In the genomic region with DNA sequence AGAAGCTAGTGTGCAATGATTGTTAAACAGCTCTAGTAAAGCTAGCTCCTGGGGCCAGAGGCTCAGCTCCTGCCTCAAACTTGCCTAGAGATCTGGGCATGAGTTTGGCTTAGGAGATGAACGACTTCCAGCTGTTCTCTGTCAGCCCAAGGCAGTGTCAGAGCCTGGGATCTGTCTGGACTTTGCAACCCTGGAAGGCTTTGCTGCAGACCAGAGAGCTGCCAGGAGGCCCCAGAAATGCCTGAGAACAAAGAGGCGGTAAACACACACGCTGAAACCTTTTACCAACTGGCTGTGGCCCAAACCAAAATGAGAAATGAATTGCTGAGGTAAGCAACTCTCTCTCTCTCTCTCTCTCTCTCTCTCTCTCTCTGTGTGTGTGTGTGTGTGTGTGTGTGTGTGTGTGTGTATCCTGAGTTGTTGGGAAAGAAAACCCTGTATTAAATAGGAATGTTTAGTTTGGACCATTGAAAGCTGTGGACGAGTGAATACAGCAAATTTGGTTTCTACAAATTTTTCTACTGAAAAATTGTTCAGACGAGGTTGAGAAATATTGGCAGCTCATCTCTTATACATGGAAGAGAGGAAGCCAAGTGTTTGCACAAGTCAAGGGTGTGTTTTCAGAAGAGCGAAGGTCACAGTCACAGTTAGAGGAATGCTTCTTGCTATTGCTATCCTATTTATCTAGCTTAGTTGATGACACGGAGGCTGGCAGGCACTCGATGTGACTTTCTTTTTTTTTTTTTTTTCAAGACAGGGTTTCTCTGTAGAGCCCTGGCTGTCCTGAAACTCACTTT, we compare ENCODE assay signal across 8 mouse cellular contexts.
A peak's percentile ranks its signal among the peaks of the same experiment; 100 is the strongest.
DNase-seq lines count a peak whose midpoint lies in the region; ATAC-seq and TF ChIP-seq lines count a peak whose summit lies in the region.

No protein-coding gene starts in this region.

- no peak overlapping the region for H3K27ac ChIP-seq in forebrain, embryonic 14.5 days (ENCODE audit: low read depth, low read length)
- H3K27ac ChIP-seq in forebrain, embryonic 11.5 days (ENCODE audit: low read depth, low read length), result no peak overlapping the region
- peak overlapping the region; percentile 59 for H3K27ac ChIP-seq in hindbrain, embryonic 13.5 days
- peak overlapping the region; percentile 88 for H3K27ac ChIP-seq in limb, embryonic 14.5 days (replicated peaks; ENCODE audit: low read depth, low read length)
- H3K27ac ChIP-seq in stomach, embryonic 15.5 days, result peak overlapping the region; percentile 91

- WGBS in forebrain, embryonic 14.5 days, result 53% methylated on average over 8 of the region's 8 CpGs
- WGBS in forebrain, embryonic 11.5 days, result 67% methylated on average over 8 of the region's 8 CpGs
- WGBS in hindbrain, embryonic 13.5 days, result 46% methylated on average over 8 of the region's 8 CpGs
- WGBS in limb, embryonic 14.5 days, result 39% methylated on average over 8 of the region's 8 CpGs
- 14% methylated on average over 8 of the region's 8 CpGs for WGBS in stomach, embryonic 15.5 days

- ATAC-seq in forebrain, embryonic 14.5 days, result peak; percentile 46; the same call in 1 of the 2 replicates
- no peak for ATAC-seq in forebrain, embryonic 11.5 days (replicated peaks; ENCODE audit: low FRiP score)
- ATAC-seq in hindbrain, embryonic 13.5 days (ENCODE audit: low FRiP score), result no peak
- ATAC-seq in limb, embryonic 14.5 days (ENCODE audit: low FRiP score, low read depth), result peak; percentile 85
- ATAC-seq in stomach, embryonic 15.5 days (ENCODE audit: insufficient read depth, low FRiP score, low read depth), result peak; percentile 83

- no peak overlapping the region for H3K4me3 ChIP-seq in forebrain, embryonic 14.5 days (ENCODE audit: low read depth, low read length)
- no peak overlapping the region for H3K4me3 ChIP-seq in forebrain, embryonic 11.5 days (ENCODE audit: low read depth, low read length)
- H3K4me3 ChIP-seq in hindbrain, embryonic 13.5 days, result no peak overlapping the region
- H3K4me3 ChIP-seq in limb, embryonic 14.5 days (replicated peaks; ENCODE audit: low read length), result no peak overlapping the region
- H3K4me3 ChIP-seq in stomach, embryonic 15.5 days (replicated peaks), result no peak overlapping the region

- no peaks in the 10 kb centered on the region for H3K27me3 ChIP-seq in forebrain, embryonic 14.5 days (replicated peaks; ENCODE audit: control insufficient read depth, insufficient read depth, low read length)
- no peaks in the 10 kb centered on the region for H3K27me3 ChIP-seq in forebrain, embryonic 11.5 days (ENCODE audit: control insufficient read depth, insufficient read depth, low read length)
- H3K27me3 ChIP-seq in hindbrain, embryonic 13.5 days, result no peaks in the 10 kb centered on the region
- H3K27me3 ChIP-seq in limb, embryonic 14.5 days (ENCODE audit: control insufficient read depth, insufficient read depth, low read length), result no peaks in the 10 kb centered on the region
- H3K27me3 ChIP-seq in stomach, embryonic 15.5 days (replicated peaks), result no peaks in the 10 kb centered on the region

- no peaks in the 10 kb centered on the region for H3K9me3 ChIP-seq in forebrain, embryonic 14.5 days (replicated peaks; ENCODE audit: control insufficient read depth, low read length)
- no peaks in the 10 kb centered on the region for H3K9me3 ChIP-seq in forebrain, embryonic 11.5 days (ENCODE audit: control insufficient read depth, low read length)
- no peaks in the 10 kb centered on the region for H3K9me3 ChIP-seq in hindbrain, embryonic 13.5 days
- H3K9me3 ChIP-seq in limb, embryonic 14.5 days (ENCODE audit: control insufficient read depth, low read length), result no peaks in the 10 kb centered on the region
- H3K9me3 ChIP-seq in stomach, embryonic 15.5 days, result no peaks in the 10 kb centered on the region

- peaks cover 9% of the 10 kb centered on the region; the same call in 1 of the 2 replicates for H3K4me1 ChIP-seq in forebrain, embryonic 14.5 days (ENCODE audit: control insufficient read depth, insufficient read depth, low read length)
- H3K4me1 ChIP-seq in forebrain, embryonic 11.5 days (replicated peaks; ENCODE audit: control insufficient read depth, insufficient read depth, low read length), result peaks cover 7% of the 10 kb centered on the region; the same call in 1 of the 2 replicates
- H3K4me1 ChIP-seq in hindbrain, embryonic 13.5 days (replicated peaks), result peaks cover 23% of the 10 kb centered on the region
- H3K4me1 ChIP-seq in limb, embryonic 14.5 days (ENCODE audit: control insufficient read depth, insufficient read depth, low read length), result peaks cover 27% of the 10 kb centered on the region
- peaks cover 29% of the 10 kb centered on the region for H3K4me1 ChIP-seq in stomach, embryonic 15.5 days

- no peak overlapping the region for H3K4me2 ChIP-seq in forebrain, embryonic 14.5 days (ENCODE audit: low read length)
- no peak overlapping the region for H3K4me2 ChIP-seq in forebrain, embryonic 11.5 days (ENCODE audit: low read depth, low read length, severe bottlenecking)
- H3K4me2 ChIP-seq in hindbrain, embryonic 13.5 days, result no peak overlapping the region
- H3K4me2 ChIP-seq in limb, embryonic 14.5 days (replicated peaks; ENCODE audit: low read depth, low read length, severe bottlenecking), result no peak overlapping the region
- H3K4me2 ChIP-seq in stomach, embryonic 15.5 days, result no peak overlapping the region

- no peaks in the 10 kb centered on the region for H3K36me3 ChIP-seq in forebrain, embryonic 14.5 days (ENCODE audit: control insufficient read depth, insufficient read depth, low read length)
- H3K36me3 ChIP-seq in forebrain, embryonic 11.5 days (ENCODE audit: control insufficient read depth, insufficient read depth, low read length), result no peaks in the 10 kb centered on the region
- no peaks in the 10 kb centered on the region for H3K36me3 ChIP-seq in hindbrain, embryonic 13.5 days
- H3K36me3 ChIP-seq in limb, embryonic 14.5 days (ENCODE audit: control insufficient read depth, insufficient read depth, low read length), result no peaks in the 10 kb centered on the region
- H3K36me3 ChIP-seq in stomach, embryonic 15.5 days, result no peaks in the 10 kb centered on the region

- DNase-seq in forebrain, embryonic 14.5 days (ENCODE audit: low spot score), result peak; percentile 62
- DNase-seq in forebrain, embryonic 11.5 days (ENCODE audit: low spot score), result no peak
- DNase-seq in gastrocnemius, adult 18-20 months (ENCODE audit: low spot score), result peak; percentile 62
- DNase-seq in limb, embryonic 14.5 days (ENCODE audit: low spot score), result peak; percentile 91
- DNase-seq in frontal cortex, postnatal 10 days (ENCODE audit: low spot score in 2 of 2), result no peak
- no peak for DNase-seq in right cerebral cortex, adult 18-20 months

- TF ChIP-seq POLR2A in limb, embryonic 14.5 days (IDR thresholded peaks at IDR 0.05; ENCODE audit: borderline replicate concordance, extremely low read depth, insufficient read depth, insufficient read length), result no peak

- H3K9ac ChIP-seq in forebrain, embryonic 14.5 days (ENCODE audit: low read length), result no peak overlapping the region
- no peak overlapping the region for H3K9ac ChIP-seq in forebrain, embryonic 11.5 days (ENCODE audit: low read length)
- no peak overlapping the region for H3K9ac ChIP-seq in hindbrain, embryonic 13.5 days
- H3K9ac ChIP-seq in limb, embryonic 14.5 days (ENCODE audit: low read depth, low read length, severe bottlenecking), result no peak overlapping the region
- H3K9ac ChIP-seq in stomach, embryonic 15.5 days, result no peak overlapping the region

Comparison
In these comparisons a context has a peak if more than half of its experiments do, and no peak if none do; other contexts are left out.
1. ATAC-seq: peak in forebrain, embryonic 14.5 days (single experiment), limb, embryonic 14.5 days (single experiment) and stomach, embryonic 15.5 days (single experiment); none in forebrain, embryonic 11.5 days (single experiment) and hindbrain, embryonic 13.5 days (single experiment).
2. DNase-seq: peak in forebrain, embryonic 14.5 days (single experiment), gastrocnemius, adult 18-20 months (single experiment) and limb, embryonic 14.5 days (single experiment); none in forebrain, embryonic 11.5 days (single experiment), frontal cortex, postnatal 10 days (0 of 2) and right cerebral cortex, adult 18-20 months (single experiment).
3. H3K27ac ChIP-seq: peak in hindbrain, embryonic 13.5 days (single experiment), limb, embryonic 14.5 days (single experiment) and stomach, embryonic 15.5 days (single experiment); none in forebrain, embryonic 14.5 days (single experiment) and forebrain, embryonic 11.5 days (single experiment).